Mouse (Mus musculus): Measurements from ENCODE around the gene Zfp367. TPM values are rescaled to one million over a fixed set of nuclear protein-coding genes. Genes with fewer than 3 reads are reported as not detected.

Zfp367 gene
- polyA plus RNA-seq, 1 experiment from 2014 or later = 18.1 TPM

DNA sequence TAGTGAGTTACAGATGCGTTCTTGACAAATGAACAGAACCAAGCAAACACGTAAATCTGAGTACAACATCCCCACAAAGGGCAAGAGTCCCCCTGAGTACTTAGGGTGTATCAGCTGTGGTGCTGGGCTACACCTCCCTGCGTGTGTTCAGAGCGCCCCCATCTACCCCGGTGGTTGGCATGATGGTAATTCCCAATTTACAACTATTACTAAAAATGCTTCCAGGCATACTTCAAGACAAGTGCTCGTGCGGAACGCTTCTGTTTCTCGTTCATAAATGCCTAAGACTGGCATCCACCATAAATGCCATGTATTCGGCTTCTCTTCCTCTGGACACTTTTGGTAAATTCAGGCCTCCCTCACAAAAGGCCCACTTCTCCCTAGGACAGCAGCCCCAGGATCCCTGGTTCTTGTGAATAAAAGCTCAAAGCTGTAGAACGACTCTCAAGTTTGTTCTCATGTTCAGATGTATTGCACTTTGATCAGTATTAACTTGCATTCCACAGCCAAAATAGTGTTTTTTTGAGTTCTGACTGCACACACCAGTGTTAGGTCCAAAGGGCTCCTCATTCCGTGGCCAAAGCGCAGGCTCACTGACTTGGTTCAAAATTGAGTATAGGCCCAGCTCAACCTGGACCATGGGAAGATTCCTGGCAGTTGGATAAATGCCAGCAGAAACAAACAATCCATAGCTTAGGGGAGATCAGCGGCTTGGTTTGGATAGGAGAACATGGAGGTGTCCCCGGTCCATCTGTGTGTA, 23.2 kb downstream of the Zfp367 start:
- no peaks in the 10 kb centered on the region for H3K27me3 ChIP-seq (ENCODE audit: control insufficient read depth, insufficient read depth, low read depth, low read length)
- peak overlapping the region; percentile 67 for H3K4me2 ChIP-seq (ENCODE audit: low read depth, low read length)
- peak overlapping the region; percentile 66 for H3K4me3 ChIP-seq (ENCODE audit: low read depth, low read length)
- no peaks in the 10 kb centered on the region for H3K9me3 ChIP-seq (replicated peaks; ENCODE audit: control insufficient read depth, low read length)
- H3K9ac ChIP-seq (ENCODE audit: low read depth, low read length) = peak overlapping the region; percentile 68
- H3K36me3 ChIP-seq (ENCODE audit: control insufficient read depth, insufficient read depth) = peaks cover 19% of the 10 kb centered on the region
- H3K4me1 ChIP-seq (ENCODE audit: control insufficient read depth, low read depth, low read length) = peaks cover 7% of the 10 kb centered on the region
- ATAC-seq (ENCODE audit: low read depth) = peak; percentile 74
- 42% methylated on average over 15 of the region's 15 CpGs for WGBS (ENCODE audit: insufficient replicate concordance)
- H3K27ac ChIP-seq (ENCODE audit: low read length) = peak overlapping the region; percentile 46

DNA sequence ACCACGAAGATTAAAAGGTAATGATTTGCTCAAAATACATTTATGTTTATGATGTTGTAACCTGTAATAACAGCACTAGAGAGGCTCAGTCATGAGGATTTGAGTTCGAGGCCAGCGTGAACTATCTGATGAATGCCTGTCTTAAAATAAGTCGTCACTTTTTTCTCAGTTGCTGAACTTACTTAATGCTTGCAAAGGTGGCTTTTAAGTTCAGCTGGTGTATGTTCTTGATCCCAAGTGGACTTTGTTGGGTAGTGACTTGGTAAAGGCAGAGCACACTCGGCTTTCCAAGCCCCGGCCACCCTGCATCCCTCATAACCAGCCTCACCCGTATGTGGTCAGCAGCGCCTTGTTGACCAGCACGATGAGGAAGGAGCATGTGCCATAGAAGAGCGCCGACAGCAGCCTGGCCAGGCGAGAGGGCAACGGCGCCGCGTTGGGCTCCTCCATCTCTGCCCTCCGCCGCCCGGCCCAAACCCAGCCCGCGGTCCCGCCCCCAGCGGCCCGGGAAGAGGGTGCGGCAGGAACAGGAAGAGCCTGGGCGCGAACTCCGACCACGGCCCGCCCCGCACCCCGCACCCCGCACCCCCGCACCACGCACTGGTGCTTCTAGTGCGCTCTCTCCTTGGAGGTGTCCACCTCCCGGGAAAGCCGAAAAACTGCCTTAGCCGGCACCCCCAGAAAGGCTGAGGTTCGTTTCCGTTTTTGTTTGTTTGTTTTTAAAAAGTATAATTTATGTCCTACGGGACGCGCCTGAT, 24.0 kb downstream of the Zfp367 start, which contains the start of gene Slc35d2:
Gene Slc35d2 (minus strand): TSS at position 511 of the 758 bp plus-strand sequence.
- Histone ChIP-seq H3K27ac (ENCODE audit: low read length) (peak within 1 kb of the TSS; percentile 46), H3K4me2 (ENCODE audit: low read depth, low read length) (peak within 1 kb of the TSS; percentile 67), H3K9me3 (replicated peaks; ENCODE audit: control insufficient read depth, low read length) (no peaks in the 10 kb centered on the region), H3K27me3 (ENCODE audit: control insufficient read depth, insufficient read depth, low read depth, low read length) (no peaks in the 10 kb centered on the region), H3K4me1 (ENCODE audit: control insufficient read depth, low read depth, low read length) (peaks cover 7% of the 10 kb centered on the region), H3K4me3 (ENCODE audit: low read depth, low read length) (peak within 1 kb of the TSS; percentile 66), H3K9ac (ENCODE audit: low read depth, low read length) (peak within 1 kb of the TSS; percentile 68), H3K36me3 (ENCODE audit: control insufficient read depth, insufficient read depth) (peaks cover 11% of the 10 kb centered on the region)
- peak; percentile 86 for ATAC-seq (ENCODE audit: low read depth)
- 7% methylated on average over 42 of the region's 44 CpGs for WGBS (ENCODE audit: insufficient replicate concordance)

DNA sequence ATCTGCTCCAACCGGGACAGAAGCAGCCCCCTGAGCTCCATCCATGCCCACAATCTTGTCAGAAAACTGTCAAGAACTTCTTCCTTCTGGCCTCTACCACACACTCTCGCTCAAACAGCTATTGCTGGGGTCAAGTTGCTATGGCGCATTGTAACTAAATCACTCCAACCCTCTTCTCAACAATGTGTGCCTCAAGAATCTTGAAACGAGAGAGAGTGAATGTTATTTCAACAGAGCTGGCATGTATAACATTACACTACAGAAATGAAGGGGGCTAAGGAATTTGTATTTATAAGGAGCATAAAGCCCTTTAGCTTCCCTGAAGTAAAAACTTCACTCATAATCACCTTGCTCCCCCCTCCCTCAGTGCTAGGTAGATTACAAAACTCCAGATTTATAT, 26.7 kb downstream of the Zfp367 start:
- Histone ChIP-seq H3K9ac (ENCODE audit: low read depth, low read length) (no peak overlapping the region), H3K4me3 (ENCODE audit: low read depth, low read length) (no peak overlapping the region), H3K36me3 (ENCODE audit: control insufficient read depth, insufficient read depth) (no peaks in the 10 kb centered on the region), H3K4me2 (ENCODE audit: low read depth, low read length) (no peak overlapping the region), H3K9me3 (replicated peaks; ENCODE audit: control insufficient read depth, low read length) (no peaks in the 10 kb centered on the region), H3K27ac (ENCODE audit: low read length) (no peak overlapping the region), H3K4me1 (ENCODE audit: control insufficient read depth, low read depth, low read length) (peaks cover 7% of the 10 kb centered on the region), H3K27me3 (ENCODE audit: control insufficient read depth, insufficient read depth, low read depth, low read length) (no peaks in the 10 kb centered on the region)
- WGBS (ENCODE audit: insufficient replicate concordance) = 46% methylated on average over 4 of the region's 4 CpGs
- no peak for ATAC-seq (ENCODE audit: low read depth)

DNA sequence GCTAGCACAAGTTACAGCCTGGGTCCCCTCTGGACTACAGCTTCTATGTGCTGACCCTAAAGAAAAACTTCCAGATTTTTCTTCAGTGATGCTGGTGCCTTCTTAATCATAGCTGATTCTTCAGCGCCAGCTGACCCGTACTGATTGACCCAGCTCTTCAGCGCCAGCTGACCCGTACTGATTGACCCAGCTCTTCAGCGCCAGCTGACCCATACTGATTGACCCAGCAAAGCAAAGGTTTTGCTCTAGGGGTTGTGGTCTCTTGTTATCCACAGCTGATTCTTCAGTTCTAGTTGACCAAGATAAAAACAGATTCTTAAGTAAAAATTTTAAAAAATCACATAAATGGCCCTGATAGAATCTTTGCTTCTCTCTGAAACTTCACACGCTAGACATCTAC, 28.1 kb downstream of the Zfp367 start:
- Histone ChIP-seq H3K9me3 (replicated peaks; ENCODE audit: control insufficient read depth, low read length) (no peaks in the 10 kb centered on the region), H3K4me3 (ENCODE audit: low read depth, low read length) (no peak overlapping the region), H3K4me2 (ENCODE audit: low read depth, low read length) (no peak overlapping the region), H3K36me3 (ENCODE audit: control insufficient read depth, insufficient read depth) (no peaks in the 10 kb centered on the region), H3K27me3 (ENCODE audit: control insufficient read depth, insufficient read depth, low read depth, low read length) (no peaks in the 10 kb centered on the region), H3K9ac (ENCODE audit: low read depth, low read length) (no peak overlapping the region), H3K27ac (ENCODE audit: low read length) (no peak overlapping the region), H3K4me1 (ENCODE audit: control insufficient read depth, low read depth, low read length) (peaks cover 4% of the 10 kb centered on the region)
- ATAC-seq (ENCODE audit: low read depth) = no peak
- 87% methylated on average over 6 of the region's 6 CpGs for WGBS (ENCODE audit: insufficient replicate concordance)

DNA sequence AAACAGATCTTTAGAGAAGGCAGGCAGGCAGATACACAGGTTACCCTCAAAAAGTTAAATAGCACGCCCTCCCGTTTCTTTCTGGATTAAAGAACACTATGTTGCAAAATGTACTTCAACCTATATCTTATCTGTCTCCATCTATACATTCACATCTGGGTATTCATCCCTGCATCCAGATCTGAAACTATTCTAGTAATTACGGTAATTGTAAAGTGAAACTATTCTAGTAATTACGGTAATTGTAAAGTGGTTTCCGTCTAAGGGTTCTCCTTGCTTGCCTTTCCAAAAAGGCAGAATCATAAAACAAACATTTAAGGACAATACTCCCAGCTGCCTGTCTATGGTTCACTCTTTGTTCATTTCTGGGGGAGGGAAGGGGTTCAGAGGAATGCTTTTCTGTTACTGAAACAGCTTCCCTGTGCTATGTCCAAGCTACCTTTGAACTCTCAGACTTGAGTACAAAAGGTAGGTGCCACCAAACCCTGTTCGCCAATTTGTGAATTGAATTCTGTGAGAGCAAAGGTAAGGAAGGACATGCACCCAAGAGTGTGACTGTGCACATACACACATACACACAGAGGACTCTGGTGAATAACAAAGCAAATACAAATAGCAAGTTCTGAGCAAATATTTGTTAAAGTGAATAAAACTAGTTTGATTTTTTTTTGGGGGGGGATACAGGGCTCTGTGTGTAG, 29.4 kb downstream of the Zfp367 start:
- WGBS (ENCODE audit: insufficient replicate concordance) = 42% methylated on average over 6 of the region's 6 CpGs
- no peak overlapping the region for H3K4me3 ChIP-seq (ENCODE audit: low read depth, low read length)
- no peaks in the 10 kb centered on the region for H3K27me3 ChIP-seq (ENCODE audit: control insufficient read depth, insufficient read depth, low read depth, low read length)
- no peak overlapping the region for H3K9ac ChIP-seq (ENCODE audit: low read depth, low read length)
- no peaks in the 10 kb centered on the region for H3K36me3 ChIP-seq (ENCODE audit: control insufficient read depth, insufficient read depth)
- H3K27ac ChIP-seq (ENCODE audit: low read length) = peak overlapping the region; percentile 34
- H3K9me3 ChIP-seq (replicated peaks; ENCODE audit: control insufficient read depth, low read length) = no peaks in the 10 kb centered on the region
- no peaks in the 10 kb centered on the region; the same call in 1 of the 2 replicates for H3K4me1 ChIP-seq (ENCODE audit: control insufficient read depth, low read depth, low read length)
- peak; percentile 48; the same call in 1 of the 2 replicates for ATAC-seq (ENCODE audit: low read depth)
- H3K4me2 ChIP-seq (ENCODE audit: low read depth, low read length) = no peak overlapping the region

DNA sequence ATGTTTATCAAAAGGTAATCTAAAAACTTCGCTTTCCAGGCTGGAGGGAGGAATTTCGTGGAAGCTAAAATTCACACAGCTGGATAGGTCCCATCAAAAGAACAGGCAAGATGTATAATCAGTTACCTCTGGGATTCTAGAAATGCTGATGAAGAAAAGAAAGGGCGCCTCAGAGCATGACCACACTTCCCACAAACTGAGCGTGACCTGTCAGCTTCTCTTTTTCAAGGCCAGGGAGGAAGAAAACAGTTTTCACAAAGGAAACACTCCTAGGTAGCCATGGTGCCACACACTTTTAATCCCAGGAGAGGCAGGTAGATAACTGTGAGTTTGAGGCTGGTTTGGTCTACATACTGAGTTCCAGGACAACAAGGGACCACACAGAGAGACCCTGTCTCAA, 32.2 kb downstream of the Zfp367 start:
- ATAC-seq (ENCODE audit: low read depth) = no peak
- WGBS (ENCODE audit: insufficient replicate concordance) = 26% methylated on average over 4 of the region's 4 CpGs
- Histone ChIP-seq H3K36me3 (ENCODE audit: control insufficient read depth, insufficient read depth) (no peaks in the 10 kb centered on the region), H3K9ac (ENCODE audit: low read depth, low read length) (no peak overlapping the region), H3K4me3 (ENCODE audit: low read depth, low read length) (no peak overlapping the region), H3K27ac (ENCODE audit: low read length) (no peak overlapping the region), H3K9me3 (replicated peaks; ENCODE audit: control insufficient read depth, low read length) (no peaks in the 10 kb centered on the region), H3K4me2 (ENCODE audit: low read depth, low read length) (no peak overlapping the region), H3K27me3 (ENCODE audit: control insufficient read depth, insufficient read depth, low read depth, low read length) (no peaks in the 10 kb centered on the region), H3K4me1 (ENCODE audit: control insufficient read depth, low read depth, low read length) (no peaks in the 10 kb centered on the region)

DNA sequence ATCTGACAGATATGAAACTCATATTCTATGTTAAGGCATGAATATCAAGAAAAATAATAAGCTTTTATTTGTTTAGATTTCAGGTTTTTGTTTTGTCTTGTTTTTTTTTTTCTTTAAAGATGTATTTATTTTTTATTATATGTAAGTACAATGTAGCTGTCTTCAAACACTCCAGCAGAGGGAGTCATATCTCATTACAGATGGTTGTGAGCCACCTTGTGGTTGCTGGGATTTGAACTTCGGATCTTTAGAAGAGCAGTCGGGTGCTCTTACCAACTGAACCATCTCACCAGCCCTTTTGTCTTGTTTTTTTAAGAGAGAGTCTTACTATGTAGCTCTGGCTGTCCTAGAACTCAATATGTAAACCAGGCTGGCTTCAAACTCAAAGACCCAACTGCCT, 35.6 kb downstream of the Zfp367 start:
- Histone ChIP-seq H3K9me3 (replicated peaks; ENCODE audit: control insufficient read depth, low read length) (no peaks in the 10 kb centered on the region), H3K27ac (ENCODE audit: low read length) (no peak overlapping the region), H3K27me3 (ENCODE audit: control insufficient read depth, insufficient read depth, low read depth, low read length) (no peaks in the 10 kb centered on the region), H3K4me3 (ENCODE audit: low read depth, low read length) (no peak overlapping the region), H3K4me1 (ENCODE audit: control insufficient read depth, low read depth, low read length) (no peaks in the 10 kb centered on the region), H3K4me2 (ENCODE audit: low read depth, low read length) (no peak overlapping the region), H3K36me3 (ENCODE audit: control insufficient read depth, insufficient read depth) (no peaks in the 10 kb centered on the region), H3K9ac (ENCODE audit: low read depth, low read length) (no peak overlapping the region)
- WGBS (ENCODE audit: insufficient replicate concordance) = 30% methylated on average over 2 of the region's 2 CpGs
- ATAC-seq (ENCODE audit: low read depth) = no peak

DNA sequence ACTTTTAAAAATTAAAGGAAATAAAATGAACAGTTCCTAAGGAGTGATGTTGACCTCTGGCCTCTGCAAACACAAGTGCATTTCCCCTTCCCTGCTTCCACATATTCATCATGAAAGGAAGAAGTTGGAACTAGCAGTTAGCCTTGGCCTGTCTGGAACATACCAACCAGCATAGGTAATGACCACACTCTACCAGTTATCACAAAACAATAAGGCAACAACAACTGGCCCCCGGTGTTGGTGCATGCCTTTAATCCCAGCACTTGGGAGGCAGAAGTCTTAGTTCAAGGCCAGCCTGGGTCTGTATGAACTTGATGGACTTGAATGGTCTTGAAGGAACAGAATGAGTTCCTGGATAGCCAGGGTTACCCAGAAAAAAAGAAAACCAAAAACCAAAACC, 42.6 kb downstream of the Zfp367 start:
- Histone ChIP-seq H3K4me2 (ENCODE audit: low read depth, low read length) (no peak overlapping the region), H3K9ac (ENCODE audit: low read depth, low read length) (no peak overlapping the region), H3K36me3 (ENCODE audit: control insufficient read depth, insufficient read depth) (no peaks in the 10 kb centered on the region), H3K9me3 (replicated peaks; ENCODE audit: control insufficient read depth, low read length) (no peaks in the 10 kb centered on the region), H3K27ac (ENCODE audit: low read length) (no peak overlapping the region), H3K27me3 (ENCODE audit: control insufficient read depth, insufficient read depth, low read depth, low read length) (no peaks in the 10 kb centered on the region), H3K4me3 (ENCODE audit: low read depth, low read length) (no peak overlapping the region), H3K4me1 (ENCODE audit: control insufficient read depth, low read depth, low read length) (peaks cover 7% of the 10 kb centered on the region)
- no peak for ATAC-seq (ENCODE audit: low read depth)
- WGBS (ENCODE audit: insufficient replicate concordance) = 66% methylated on average over 1 of the region's 1 CpGs

Data from liver, embryonic 16.5 days (tissue).